Comparison of ENCODE assay signal across 10 mouse cellular contexts in genomic region chr6:114272279-114272678, GRCm38 (mm10). TPM values are rescaled to one million over a fixed set of nuclear protein-coding genes. Genes with fewer than 3 reads are reported as not detected.
DNase-seq lines count a peak whose midpoint lies in the region; ATAC-seq and TF ChIP-seq lines count a peak whose summit lies in the region.
"Had no signal": no experiment of that assay in that cellular context is flagged by ENCODE, and none has a peak within 500 bp of the region (broad histone marks: within the 10 kb centered on the region; RNA-seq: fewer than 3 reads in every experiment).

No protein-coding gene starts in this region.

- TF ChIP-seq CTCF in midbrain, postnatal 0 days (IDR thresholded peaks at IDR 0.05): no peak

- H3K36me3 ChIP-seq in midbrain, postnatal 0 days (ENCODE audit: insufficient read depth, low read length): no peaks in the 10 kb centered on the region
- H3K36me3 ChIP-seq in midbrain, embryonic 13.5 days: no peaks in the 10 kb centered on the region
- no peaks in the 10 kb centered on the region for H3K36me3 ChIP-seq in embryonic facial prominence, embryonic 10.5 days (replicated peaks)
- H3K36me3 ChIP-seq: embryonic facial prominence, embryonic 12.5 days had no signal

- H3K4me2 ChIP-seq in midbrain, postnatal 0 days (ENCODE audit: low read depth, low read length, poor library complexity, severe bottlenecking): no peak overlapping the region
- no peak overlapping the region for H3K4me2 ChIP-seq in midbrain, embryonic 13.5 days (replicated peaks)
- H3K4me2 ChIP-seq: embryonic facial prominence, embryonic 12.5 days; midbrain, embryonic 11.5 days had no signal

- intact Hi-C loops in heart, postnatal 36 days (cut with DNase I): no loop called here

- DNase-seq in frontal cortex, postnatal 36 days (ENCODE audit: low spot score in 2 of 2): no peak
- DNase-seq in midbrain, postnatal 0 days (ENCODE audit: low spot score): peak; percentile 70
- DNase-seq in cerebellum, postnatal 36 days: peak; percentile 68 to 77
- DNase-seq in heart, postnatal 36 days: peak; percentile 51 to 62
- DNase-seq in embryonic facial prominence, embryonic 10.5 days (ENCODE audit: low spot score): no peak
- no peak for DNase-seq in thymus, postnatal 14 days

- H3K27ac ChIP-seq in midbrain, postnatal 0 days (ENCODE audit: low read depth, low read length): no peak overlapping the region
- H3K27ac ChIP-seq in midbrain, embryonic 13.5 days: no peak overlapping the region
- no peak overlapping the region for H3K27ac ChIP-seq in embryonic facial prominence, embryonic 10.5 days (replicated peaks)
- H3K27ac ChIP-seq: embryonic facial prominence, embryonic 12.5 days had no signal

- H3K4me1 ChIP-seq in midbrain, postnatal 0 days (ENCODE audit: insufficient read depth, low read length): peaks cover 7% of the 10 kb centered on the region
- peaks cover 38% of the 10 kb centered on the region for H3K4me1 ChIP-seq in midbrain, embryonic 13.5 days (replicated peaks)
- peaks cover 14% of the 10 kb centered on the region for H3K4me1 ChIP-seq in embryonic facial prominence, embryonic 10.5 days
- H3K4me1 ChIP-seq: embryonic facial prominence, embryonic 12.5 days had no signal

- H3K9me3 ChIP-seq in midbrain, postnatal 0 days (ENCODE audit: low read length): no peaks in the 10 kb centered on the region
- no peaks in the 10 kb centered on the region for H3K9me3 ChIP-seq in midbrain, embryonic 13.5 days
- H3K9me3 ChIP-seq in embryonic facial prominence, embryonic 10.5 days: no peaks in the 10 kb centered on the region
- H3K9me3 ChIP-seq: embryonic facial prominence, embryonic 12.5 days had no signal

- H3K9ac ChIP-seq in midbrain, postnatal 0 days (replicated peaks; ENCODE audit: low read length, poor library complexity, severe bottlenecking): no peak overlapping the region
- no peak overlapping the region for H3K9ac ChIP-seq in midbrain, embryonic 13.5 days (replicated peaks)
- H3K9ac ChIP-seq: embryonic facial prominence, embryonic 12.5 days had no signal

- no peak overlapping the region for H3K4me3 ChIP-seq in midbrain, postnatal 0 days (ENCODE audit: low read depth, low read length)
- no peak overlapping the region for H3K4me3 ChIP-seq in midbrain, embryonic 13.5 days (replicated peaks)
- H3K4me3 ChIP-seq in embryonic facial prominence, embryonic 10.5 days: no peak overlapping the region
- H3K4me3 ChIP-seq: embryonic facial prominence, embryonic 12.5 days had no signal

- WGBS in midbrain, postnatal 0 days: 68% methylated on average over 15 of the region's 15 CpGs
- WGBS in midbrain, embryonic 13.5 days: 77% methylated on average over 15 of the region's 15 CpGs
- 90% methylated on average over 15 of the region's 15 CpGs for WGBS in embryonic facial prominence, embryonic 10.5 days

- H3K27me3 ChIP-seq in midbrain, postnatal 0 days (ENCODE audit: insufficient read depth, low read length): 0 out of 2 replicates have a peak, but pooled peaks cover 3% of the 10 kb centered on the region
- H3K27me3 ChIP-seq in midbrain, embryonic 13.5 days: 0 out of 2 replicates have a peak, but pooled peaks cover 4% of the 10 kb centered on the region
- H3K27me3 ChIP-seq in embryonic facial prominence, embryonic 10.5 days (replicated peaks; ENCODE audit: low read depth, poor library complexity, severe bottlenecking): peaks cover 44% of the 10 kb centered on the region

- peak; percentile 60; the same call in 1 of the 2 replicates for ATAC-seq in frontal cortex, adult (ENCODE audit: low TSS enrichment)
- no peak for ATAC-seq in midbrain, postnatal 0 days (ENCODE audit: low FRiP score)
- no peak for ATAC-seq in midbrain, embryonic 13.5 days

RNA-seq across cellular contexts. Expression of gene Slc6a1, which starts 10.2 kb away (rescaled TPM):
- total RNA-seq in midbrain, postnatal 0 days (2014; rRNA removed): 434 and 507 TPM in 2 replicates
- polyA plus RNA-seq in midbrain, postnatal 0 days (2015; fragmentation: Nextera tagmentation; extraction: Ambion mirVana): 208 and 221 TPM in 2 replicates
- polyA plus RNA-seq in midbrain, embryonic 13.5 days (2015; fragmentation: Nextera tagmentation; extraction: Ambion mirVana): 85.6 and 88.9 TPM in 2 replicates
- total RNA-seq in heart, postnatal 36 days (2021): under 1 TPM; 0.14 to 0.17 TPM
- polyA plus RNA-seq in embryonic facial prominence, embryonic 10.5 days (2016; fragmentation: Nextera tagmentation; extraction: Ambion mirVana): 1.4 and 2.4 TPM in 2 replicates

Comparison
In these comparisons a context has a peak if more than half of its experiments do, and no peak if none do; other contexts are left out.
1. DNase-seq: peak in midbrain, postnatal 0 days (single experiment), cerebellum, postnatal 36 days (2 of 2) and heart, postnatal 36 days (2 of 2); none in frontal cortex, postnatal 36 days (0 of 2), embryonic facial prominence, embryonic 10.5 days (single experiment) and thymus, postnatal 14 days (single experiment).
2. RNA of gene Slc6a1, which starts 10.2 kb away (polyA plus RNA-seq): 208 to 221 TPM in midbrain, postnatal 0 days and 85.6 to 88.9 TPM in midbrain, embryonic 13.5 days; 1.4 to 2.4 TPM in embryonic facial prominence, embryonic 10.5 days; every median in the first group is over 10 times any median in the second.